Mouse (Mus musculus) mouse embryonic stem cell (cell line): ENCODE results near the gene Scarf2.

Experiments used
- in situ Hi-C, 2 experiments: fragments of 300-500 bp; cut with MboI; formaldehyde crosslinking; loops; 1 replicate in 1 of 2; 3 replicates in 1 of 2; pipeline ENCODE4 v1.14.3; 2019 to 2020; ENCODE audit warnings: low sequenced_read_pairs in 2 of 2, low pct_unique_long_range_greater_than_20kb in 1 of 2, mixed read lengths in 1 of 2; ENCODE audit not compliant: unreplicated experiment in 1 of 2

Gene Scarf2

DNA sequence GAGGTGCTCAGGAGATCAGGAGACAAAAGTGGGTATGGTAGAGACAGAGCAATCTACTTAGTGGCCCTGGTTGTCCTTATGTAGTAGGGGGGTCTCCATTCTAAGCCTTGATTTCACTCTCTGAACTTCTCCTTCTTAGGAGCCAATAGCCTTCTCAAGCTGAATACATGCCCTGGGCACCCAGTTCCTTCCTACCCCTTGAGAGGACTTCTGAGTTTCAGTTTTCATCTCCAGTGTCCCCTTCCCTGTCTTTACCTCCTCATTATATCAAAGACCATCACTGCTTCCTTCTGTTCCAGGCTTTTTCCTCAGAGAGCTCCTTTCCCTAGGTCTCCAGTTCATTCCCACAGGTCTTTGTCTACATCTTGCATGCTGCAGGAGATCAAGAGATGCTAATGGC lies 563 bp upstream of the Scarf2 start:
- in situ Hi-C loops, result no loop called here

DNA sequence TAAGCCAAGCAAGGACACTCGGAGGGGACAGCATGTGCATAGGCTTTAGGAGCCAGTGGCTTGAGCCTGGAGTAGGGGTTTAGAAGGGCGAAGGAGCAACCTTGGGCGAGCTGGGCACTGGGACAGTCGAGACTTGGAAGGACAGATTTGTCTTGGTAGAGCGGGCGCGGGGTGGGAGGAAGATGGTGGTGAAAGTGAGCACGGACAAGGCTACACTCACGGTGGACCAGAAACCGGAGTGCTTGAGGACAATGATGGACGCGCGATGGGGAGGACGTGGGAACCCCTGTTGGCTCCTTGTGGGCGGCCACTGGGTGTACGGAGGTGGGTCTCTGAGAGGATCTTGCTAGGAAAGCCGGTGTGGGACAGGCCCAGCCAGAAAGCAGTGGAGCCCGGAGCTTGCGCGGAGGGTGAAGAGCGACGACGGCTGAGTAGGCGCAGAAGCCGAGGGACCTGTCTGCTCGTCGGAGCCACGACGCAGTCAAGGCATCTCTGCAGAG lies 780 bp downstream of the Scarf2 start:
- in situ Hi-C loops, result no loop called here

DNA sequence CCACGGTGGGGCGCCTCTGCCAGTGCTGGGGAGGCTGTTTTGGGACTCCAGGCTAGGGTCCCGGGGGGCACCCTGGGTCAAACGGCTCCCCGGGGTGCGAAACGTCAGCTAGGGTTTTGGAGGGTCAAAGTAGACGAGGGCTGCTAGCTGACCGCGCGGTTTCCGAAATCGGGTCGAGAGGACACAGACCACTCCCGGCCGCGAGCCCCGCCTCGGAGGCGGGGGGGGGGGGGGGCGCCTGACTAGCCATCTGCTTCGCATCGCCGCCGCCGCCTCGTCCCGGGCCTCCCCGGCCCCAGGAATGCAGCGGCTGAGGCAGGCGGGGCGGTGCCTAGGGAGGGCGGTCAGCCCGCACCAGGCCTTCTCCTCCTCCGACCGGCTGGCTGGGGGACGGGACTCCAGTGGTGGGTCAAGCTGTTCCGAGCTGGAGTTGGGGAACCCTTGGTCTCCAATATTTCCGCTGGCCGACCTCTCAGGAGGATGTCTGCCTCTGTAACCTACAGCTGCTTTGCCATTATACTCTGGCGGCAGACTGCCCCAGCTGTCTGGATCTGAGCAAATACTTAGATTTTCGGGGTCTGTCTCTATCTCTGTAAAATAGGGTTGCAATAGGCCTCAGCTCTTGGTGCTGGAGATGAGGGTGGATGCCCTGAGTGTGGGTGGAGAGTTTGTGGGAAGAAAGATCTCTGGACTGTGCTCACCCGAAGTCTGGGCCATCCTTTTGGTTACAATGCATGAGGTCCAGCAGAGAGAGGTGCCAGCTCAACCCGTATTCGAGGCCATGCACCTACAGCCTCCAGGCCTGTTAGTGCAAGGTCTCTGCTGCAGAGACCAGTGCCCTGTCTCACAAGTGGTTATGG lies 1.5 kb downstream of the Scarf2 start:
- in situ Hi-C loops, result no loop called here

DNA sequence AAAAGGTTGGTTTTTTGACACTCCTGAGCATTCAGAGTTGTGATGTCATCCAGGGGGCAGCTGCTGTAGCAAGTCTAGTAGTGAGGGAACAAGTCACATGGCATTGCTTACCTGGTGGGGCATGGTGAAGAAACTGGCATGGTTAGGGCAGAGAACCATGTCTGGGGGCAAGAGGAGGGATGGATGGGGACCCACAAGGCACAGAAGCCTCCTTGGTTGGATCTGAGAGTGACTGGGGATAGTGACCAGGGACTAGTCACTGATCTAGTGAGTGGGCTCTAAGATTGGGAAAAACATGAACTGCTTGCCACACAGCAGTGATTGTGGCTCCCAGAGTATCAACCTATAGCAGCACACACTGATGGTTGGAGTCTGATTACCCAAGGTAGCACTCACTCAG lies 2.5 kb downstream of the Scarf2 start:
- in situ Hi-C loops, result no loop called here

DNA sequence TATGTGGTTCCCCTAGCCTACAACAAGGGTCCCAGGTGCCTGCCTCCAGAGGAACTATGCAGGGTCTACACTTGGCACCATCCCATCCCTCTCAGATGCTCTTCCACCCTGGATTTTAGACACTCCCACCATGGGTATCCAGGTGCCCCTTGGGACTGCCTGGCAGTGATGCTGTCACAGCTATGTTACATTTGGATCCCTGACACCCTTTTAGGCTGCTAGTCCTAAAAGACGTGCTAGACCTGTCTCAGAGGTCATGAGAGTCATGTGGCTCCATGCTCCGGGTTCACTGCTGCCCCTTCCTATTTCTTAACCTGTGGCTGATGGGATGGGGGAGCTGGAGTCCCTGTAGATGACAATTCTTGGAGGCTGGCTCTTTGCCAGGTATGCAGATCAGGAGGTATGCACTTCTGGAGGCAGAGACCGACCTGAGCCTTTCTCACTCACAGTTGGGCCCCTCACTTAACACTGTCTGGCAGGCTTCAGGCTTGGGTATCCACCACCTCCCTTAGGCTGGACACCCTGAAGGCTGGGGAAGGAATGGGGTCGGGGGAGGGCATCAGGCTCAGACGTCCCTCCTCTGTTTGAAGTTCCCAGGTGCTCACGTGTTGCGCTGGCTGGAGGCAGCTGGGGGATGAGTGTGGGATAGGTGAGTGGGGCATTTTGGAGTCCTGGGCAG lies 4.8 kb downstream of the Scarf2 start:
- in situ Hi-C loops, result loop anchor here (5.0 to 25.0 kb wide), 2 partner anchors 40 to 785 kb away; partner anchors contain the start of gene Tbx1 (in 1 of the 2)

DNA sequence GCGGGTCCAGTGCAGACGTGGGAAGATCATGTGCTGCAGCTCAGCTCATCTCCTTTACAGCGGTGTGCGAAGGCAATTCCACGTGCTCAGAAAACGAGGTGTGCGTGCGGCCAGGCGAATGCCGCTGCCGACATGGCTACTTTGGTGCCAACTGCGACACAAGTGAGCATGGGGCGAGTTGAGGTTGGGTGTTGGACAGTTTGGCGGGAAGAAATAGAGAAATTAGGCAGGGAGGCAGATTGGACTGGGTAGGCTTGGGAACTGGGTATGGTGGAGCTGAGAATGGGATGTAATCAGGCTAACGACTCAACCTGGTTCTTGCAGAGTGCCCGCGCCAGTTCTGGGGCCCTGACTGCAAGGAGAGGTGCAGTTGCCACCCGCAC lies 5.4 kb downstream of the Scarf2 start:
- in situ Hi-C loops, result loop anchor here (5.0 to 25.0 kb wide), 2 partner anchors 40 to 785 kb away; partner anchors contain the start of gene Tbx1 (in 1 of the 2)

DNA sequence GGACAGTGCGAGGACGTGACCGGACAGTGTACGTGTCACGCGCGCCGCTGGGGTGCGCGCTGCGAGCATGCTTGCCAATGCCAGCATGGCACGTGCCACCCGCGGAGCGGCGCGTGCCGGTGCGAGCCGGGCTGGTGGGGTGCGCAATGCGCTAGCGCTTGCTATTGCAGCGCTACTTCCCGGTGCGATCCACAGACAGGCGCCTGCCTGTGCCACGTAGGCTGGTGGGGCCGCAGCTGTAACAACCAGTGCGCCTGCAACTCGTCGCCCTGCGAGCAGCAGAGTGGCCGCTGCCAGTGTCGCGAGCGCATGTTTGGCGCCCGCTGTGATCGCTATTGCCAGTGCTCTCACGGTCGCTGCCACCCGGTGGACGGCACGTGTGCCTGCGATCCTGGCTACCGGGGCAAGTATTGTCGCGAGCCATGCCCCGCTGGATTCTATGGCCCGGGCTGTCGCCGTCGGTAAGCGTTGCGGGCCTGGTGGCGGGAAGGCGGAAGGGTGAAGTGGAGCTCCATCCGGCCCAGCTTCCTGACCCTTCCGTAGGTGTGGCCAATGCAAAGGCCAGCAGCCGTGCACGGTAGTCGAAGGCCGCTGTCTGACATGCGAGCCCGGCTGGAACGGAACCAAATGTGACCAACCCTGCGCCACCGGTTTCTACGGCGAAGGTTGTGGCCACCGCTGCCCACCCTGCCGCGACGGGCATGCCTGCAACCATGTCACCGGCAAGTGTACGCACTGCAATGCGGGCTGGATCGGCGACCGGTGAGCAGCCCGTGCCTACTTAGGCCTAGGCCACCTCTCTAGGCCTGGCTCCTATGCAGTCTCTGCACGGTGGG lies 6.0 kb downstream of the Scarf2 start:
- in situ Hi-C loops, result loop anchor here (5.0 to 25.0 kb wide), 2 partner anchors 41 to 784 kb away; partner anchors contain the start of gene Tbx1 (in 1 of the 2)

DNA sequence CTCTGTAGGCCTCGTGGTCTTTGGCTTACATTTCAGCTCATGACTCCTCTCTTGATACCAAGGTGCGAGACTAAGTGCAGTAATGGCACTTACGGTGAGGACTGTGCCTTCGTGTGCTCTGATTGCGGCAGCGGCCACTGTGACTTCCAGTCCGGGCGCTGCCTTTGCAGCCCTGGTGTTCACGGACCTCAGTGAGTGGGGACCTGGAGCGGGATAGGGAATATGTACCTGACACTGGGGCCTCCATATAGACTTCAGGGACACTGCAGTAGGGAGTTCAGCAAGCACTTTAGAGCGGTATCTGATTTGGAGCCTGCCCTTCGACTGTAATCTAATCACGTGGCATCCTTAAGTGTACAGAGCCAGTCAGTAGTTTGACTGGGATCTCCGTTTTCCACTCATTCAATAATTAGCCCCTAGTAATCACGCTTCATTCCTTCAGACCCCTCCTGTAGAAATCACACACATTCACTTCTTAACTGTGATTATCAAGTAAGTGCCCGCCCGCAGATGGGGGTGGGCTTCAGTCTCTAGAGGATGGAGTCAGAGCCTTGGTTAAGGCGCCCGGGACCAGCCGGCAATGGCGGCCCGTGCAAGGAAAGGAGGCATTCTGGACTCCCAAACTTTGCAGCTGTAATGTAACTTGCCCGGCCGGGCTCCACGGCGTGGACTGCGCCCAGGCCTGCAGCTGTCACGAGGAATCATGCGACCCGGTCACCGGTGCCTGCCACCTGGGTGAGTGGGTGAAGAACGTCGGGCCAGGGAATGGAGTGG lies 6.8 kb downstream of the Scarf2 start:
- in situ Hi-C loops, result loop anchor here (5.0 to 25.0 kb wide), 2 partner anchors 42 to 783 kb away; partner anchors contain the start of gene Tbx1 (in 1 of the 2)

DNA sequence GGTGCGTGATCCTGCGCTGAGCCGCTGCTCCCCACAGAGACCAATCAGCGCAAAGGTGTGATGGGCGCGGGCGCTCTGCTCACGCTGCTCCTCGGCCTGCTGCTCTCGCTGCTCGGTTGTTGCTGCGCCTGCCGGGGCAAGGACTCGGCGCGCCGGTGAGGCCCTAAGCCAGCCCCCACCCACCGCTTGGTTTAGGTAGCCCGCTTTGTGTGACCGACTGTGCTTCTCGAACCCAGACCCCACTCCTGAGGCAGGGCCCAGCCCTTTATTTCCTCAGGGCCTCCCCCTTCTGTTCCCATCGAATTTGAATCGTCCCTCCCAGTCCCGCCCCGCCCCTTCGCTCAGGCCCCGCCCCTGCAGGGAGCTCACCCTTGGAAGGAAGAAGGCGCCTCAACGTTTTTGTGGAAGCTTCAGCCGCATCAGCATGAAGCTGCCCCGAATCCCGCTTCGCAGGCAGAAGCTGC lies 7.4 kb downstream of the Scarf2 start:
- in situ Hi-C loops, result loop anchor here (5.0 to 25.0 kb wide), 2 partner anchors 42 to 783 kb away; partner anchors contain the start of gene Tbx1 (in 1 of the 2)

DNA sequence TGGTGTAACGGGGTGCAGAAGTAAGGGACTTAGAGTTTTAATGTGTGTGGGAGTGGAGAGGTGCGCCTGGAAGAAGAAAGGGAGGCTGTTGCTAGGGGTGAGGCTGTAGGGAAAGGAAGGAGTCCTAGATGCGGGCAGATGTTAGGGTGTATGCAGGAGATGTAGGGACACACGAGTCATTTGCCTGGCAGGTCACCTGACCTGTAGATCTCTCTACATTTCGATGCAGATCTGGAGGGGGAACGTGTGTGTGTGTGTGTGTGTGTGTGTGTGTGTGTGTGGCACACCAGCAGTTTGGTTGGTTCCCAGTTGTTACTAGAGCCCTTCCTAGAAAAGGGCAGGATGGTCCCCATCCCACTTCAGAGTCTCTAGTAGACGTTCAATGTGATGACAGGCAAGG lies 7.9 kb downstream of the Scarf2 start:
- in situ Hi-C loops, result loop anchor here (5.0 to 25.0 kb wide), 2 partner anchors 43 to 782 kb away; partner anchors contain the start of gene Tbx1 (in 1 of the 2)

DNA sequence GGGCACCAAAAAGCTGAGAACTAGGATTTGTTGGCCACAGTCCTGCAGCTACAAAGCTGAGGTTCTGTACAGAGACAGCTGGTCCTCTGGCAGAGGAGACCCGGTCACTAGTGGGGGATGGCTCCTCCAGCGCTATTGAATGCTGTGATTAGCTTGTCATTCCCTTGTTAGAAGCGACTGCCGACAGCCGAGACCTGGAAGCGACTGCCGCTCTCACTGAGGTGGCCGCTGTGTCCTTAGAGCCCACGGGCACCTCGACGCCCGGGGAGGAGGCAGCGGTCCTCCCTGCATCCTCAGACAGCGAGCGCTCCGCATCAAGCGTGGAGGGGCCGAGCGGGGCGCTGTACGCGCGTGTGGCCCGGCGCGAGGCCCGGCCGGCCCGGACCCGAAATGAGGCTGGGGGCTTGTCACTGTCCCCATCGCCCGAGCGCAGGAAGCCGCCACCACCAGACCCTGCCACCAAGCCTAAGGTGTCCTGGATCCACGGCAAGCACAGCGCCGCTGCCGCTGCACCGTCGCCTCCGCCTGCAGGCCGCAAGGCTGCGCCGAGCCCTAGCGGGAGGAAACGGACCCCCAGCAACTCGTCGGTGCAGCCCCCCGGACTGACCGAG lies 9.6 kb downstream of the Scarf2 start:
- in situ Hi-C loops, result loop anchor here in 1 of 2 experiments (25.0 kb wide), 1 partner anchor 781 kb away; the partner anchor contains the start of gene Tbx1

DNA sequence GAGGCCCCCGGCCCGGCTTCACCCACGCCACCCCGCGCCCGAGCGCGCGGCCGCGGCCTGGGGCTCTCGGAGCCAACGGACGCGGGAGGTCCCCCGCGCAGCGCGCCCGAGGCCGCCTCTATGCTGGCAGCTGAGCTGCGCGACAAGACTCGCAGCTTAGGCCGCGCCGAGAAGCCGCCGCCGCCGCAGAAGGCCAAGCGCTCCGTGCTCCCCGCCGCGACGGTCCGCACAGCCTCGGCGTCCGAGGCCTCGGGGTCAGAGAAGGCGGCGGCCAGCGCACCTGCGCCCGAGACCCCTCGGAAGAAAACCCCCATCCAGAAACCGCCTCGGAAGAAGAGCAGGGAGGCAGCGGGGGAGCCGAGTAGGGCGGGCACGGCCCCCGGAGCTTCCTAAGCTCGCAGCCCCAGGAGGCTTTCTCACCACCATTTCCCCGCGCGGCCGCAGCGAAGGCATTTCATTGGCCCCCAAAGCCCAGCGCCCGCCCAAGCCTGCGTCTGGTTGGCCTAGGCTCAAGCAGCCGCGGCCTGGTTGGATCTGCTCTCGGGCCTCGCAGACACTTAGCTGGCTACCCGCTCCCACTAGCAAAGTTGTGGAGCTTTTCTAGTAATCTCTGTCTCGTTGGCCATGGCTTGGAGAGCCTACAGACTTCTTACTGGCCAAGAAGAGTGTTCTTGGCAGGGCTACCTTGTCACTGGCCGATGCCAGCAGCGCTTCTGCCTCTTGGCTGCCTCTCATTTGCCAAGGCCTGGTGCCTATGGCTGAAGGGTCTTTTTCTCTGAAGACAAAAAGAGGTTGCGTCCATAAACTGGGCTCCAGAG lies 10.3 kb downstream of the Scarf2 start:
- in situ Hi-C loops, result loop anchor here in 1 of 2 experiments (25.0 kb wide), 1 partner anchor 780 kb away; the partner anchor contains the start of gene Tbx1

DNA sequence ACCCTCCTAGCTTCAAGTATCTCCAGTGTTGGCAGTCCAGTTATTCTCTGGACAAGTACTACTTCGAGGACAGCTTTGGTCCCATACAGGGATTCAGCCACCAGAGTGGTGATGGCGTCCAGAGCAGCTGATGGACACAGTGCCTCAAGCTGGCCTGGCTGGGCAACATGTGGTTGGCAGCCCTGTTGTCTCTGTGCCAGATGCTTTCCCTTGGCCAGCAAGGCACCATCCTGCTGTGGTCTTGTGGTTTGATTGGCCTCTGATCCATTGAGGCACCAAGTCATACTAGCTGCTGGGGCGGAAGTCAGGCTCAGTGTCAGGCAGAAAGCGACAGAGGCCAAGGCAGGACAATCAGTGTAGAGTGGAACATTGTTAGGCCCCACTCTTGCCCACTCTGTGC lies 12.0 kb downstream of the Scarf2 start:
- in situ Hi-C loops, result loop anchor here in 1 of 2 experiments (25.0 kb wide), 1 partner anchor 778 kb away; the partner anchor contains the start of gene Tbx1

DNA sequence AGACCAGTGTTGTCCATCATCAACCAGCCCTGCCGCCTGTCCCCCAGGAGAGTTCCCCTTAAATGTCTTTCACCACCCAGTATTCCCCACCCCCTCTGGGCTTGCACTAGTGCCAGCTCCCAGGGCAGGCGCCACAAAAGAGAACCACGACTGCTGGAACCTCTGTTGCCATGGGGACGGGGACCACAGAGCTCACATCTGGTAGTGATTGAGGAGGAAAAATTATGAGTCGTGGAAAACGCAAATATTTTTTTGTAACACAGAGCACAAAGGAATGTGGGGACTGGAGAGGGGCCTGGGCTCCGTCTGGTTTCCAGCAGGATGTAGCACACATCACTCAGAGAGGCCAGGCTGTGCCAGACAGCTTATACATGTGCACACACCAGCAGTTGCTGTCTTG lies 12.6 kb downstream of the Scarf2 start:
- in situ Hi-C loops, result loop anchor here in 1 of 2 experiments (25.0 kb wide), 1 partner anchor 778 kb away; the partner anchor contains the start of gene Tbx1

DNA sequence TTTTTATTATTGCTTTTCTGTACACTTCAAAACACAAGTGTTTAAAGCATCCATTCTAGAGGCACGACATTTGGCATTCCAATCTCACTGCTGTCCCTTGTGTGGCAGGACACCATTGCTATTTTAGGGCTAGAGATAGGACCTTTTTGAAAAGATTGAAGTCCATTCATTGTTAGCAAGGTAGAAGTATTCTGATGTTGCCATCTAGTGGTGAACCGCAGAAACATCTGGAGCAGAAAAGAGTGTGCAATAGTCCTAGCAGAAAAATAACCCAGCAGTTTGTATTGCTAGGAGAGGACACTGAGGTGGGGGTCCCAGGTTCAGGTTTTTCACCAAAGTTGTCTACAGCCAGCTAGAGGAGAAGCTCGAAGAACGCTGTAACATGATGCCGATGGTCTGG lies 15.0 kb downstream of the Scarf2 start:
- in situ Hi-C loops, result loop anchor here in 1 of 2 experiments (25.0 kb wide), 1 partner anchor 775 kb away; the partner anchor contains the start of gene Tbx1

DNA sequence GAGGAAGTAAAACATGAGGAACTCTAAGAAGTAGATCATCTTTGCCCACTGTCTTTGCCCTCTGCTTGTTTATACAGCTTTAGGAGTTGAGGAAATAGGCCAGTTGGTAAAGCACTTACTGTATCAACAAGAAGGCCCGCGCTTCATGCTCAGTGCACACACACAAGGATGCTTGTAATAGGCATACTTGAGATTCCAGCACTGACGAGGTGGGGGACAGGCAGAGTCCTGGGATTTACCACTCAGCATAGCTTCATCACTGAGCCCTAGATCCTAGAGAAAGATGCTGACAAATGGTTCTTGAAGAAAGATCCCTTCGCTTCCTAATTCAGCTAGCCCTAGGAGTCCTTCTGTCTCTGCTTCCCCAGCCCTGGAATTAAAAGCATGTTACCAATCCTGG lies 16.1 kb downstream of the Scarf2 start:
- in situ Hi-C loops, result loop anchor here in 1 of 2 experiments (25.0 kb wide), 1 partner anchor 774 kb away; the partner anchor contains the start of gene Tbx1
